In the genomic region with DNA sequence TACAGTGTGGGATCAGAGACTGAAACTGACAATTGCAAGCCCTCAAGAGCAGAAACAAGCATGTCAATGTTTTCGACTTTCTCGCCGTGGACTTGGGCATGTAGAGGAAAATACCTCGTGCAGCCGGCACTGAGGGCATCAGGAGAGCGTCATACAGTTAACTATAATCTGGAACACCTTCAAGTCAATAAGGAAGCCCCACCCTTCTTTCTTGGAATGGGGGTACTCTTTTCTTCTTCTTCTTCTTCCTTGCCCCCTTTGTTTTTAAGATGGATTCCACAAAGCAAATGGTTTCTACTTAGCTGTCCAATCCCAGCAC, we compare ENCODE assay signal across 19 mouse cellular contexts.
DNase-seq lines count a peak whose midpoint lies in the region; ATAC-seq and TF ChIP-seq lines count a peak whose summit lies in the region.
"Had no signal": no experiment of that assay in that cellular context is flagged by ENCODE, and none has a peak within 500 bp of the region (broad histone marks: within the 10 kb centered on the region; RNA-seq: fewer than 3 reads in every experiment).

No protein-coding gene starts in this region.

- TF ChIP-seq EP300 in heart, postnatal 0 days (IDR thresholded peaks at IDR 0.05; ENCODE audit: low read depth) = no peak
- TF ChIP-seq EP300 in lung, postnatal 0 days (IDR thresholded peaks at IDR 0.05) = no peak

- H3K4me1 ChIP-seq in heart, postnatal 0 days (ENCODE audit: control insufficient read depth, insufficient read depth) = peaks cover 13% of the 10 kb centered on the region
- peaks cover 7% of the 10 kb centered on the region; the same call in 1 of the 2 replicates for H3K4me1 ChIP-seq in lung, postnatal 0 days (ENCODE audit: insufficient read depth, low read depth, low read length)
- H3K4me1 ChIP-seq in limb, embryonic 15.5 days = peaks cover 6% of the 10 kb centered on the region
- no peaks in the 10 kb centered on the region for H3K4me1 ChIP-seq in forebrain, embryonic 16.5 days (replicated peaks; ENCODE audit: control insufficient read depth, insufficient read depth, low read length)
- H3K4me1 ChIP-seq: megakaryocyte, embryonic 14.5 days; neural tube, embryonic 15.5 days had no signal

- H3K36me3 ChIP-seq in heart, postnatal 0 days (replicated peaks; ENCODE audit: control insufficient read depth, insufficient read depth, low read length) = no peaks in the 10 kb centered on the region
- H3K36me3 ChIP-seq in lung, postnatal 0 days (ENCODE audit: insufficient read depth, low read length) = no peaks in the 10 kb centered on the region
- H3K36me3 ChIP-seq in limb, embryonic 15.5 days = no peaks in the 10 kb centered on the region
- no peaks in the 10 kb centered on the region for H3K36me3 ChIP-seq in forebrain, embryonic 16.5 days (ENCODE audit: control insufficient read depth, insufficient read depth)
- H3K36me3 ChIP-seq: hindbrain, embryonic 10.5 days; neural tube, embryonic 15.5 days had no signal

- 0 out of 2 replicates have a peak overlapping the region, but pooled peaks have one; percentile 3 for H3K4me2 ChIP-seq in heart, postnatal 0 days (ENCODE audit: low read depth, low read length)
- no peak overlapping the region for H3K4me2 ChIP-seq in lung, postnatal 0 days (replicated peaks; ENCODE audit: low read depth, low read length)
- H3K4me2 ChIP-seq in limb, embryonic 15.5 days = no peak overlapping the region
- H3K4me2 ChIP-seq in forebrain, embryonic 16.5 days (ENCODE audit: low read length) = no peak overlapping the region
- H3K4me2 ChIP-seq: neural tube, embryonic 15.5 days had no signal

- no peak overlapping the region for H3K9ac ChIP-seq in heart, postnatal 0 days (replicated peaks; ENCODE audit: low read depth, low read length)
- no peak overlapping the region for H3K9ac ChIP-seq in lung, postnatal 0 days (replicated peaks; ENCODE audit: low read depth)
- H3K9ac ChIP-seq in limb, embryonic 15.5 days = no peak overlapping the region
- H3K9ac ChIP-seq in forebrain, embryonic 16.5 days (replicated peaks; ENCODE audit: low read depth, low read length) = no peak overlapping the region
- H3K9ac ChIP-seq: neural tube, embryonic 15.5 days had no signal

- no peaks in the 10 kb centered on the region for H3K9me3 ChIP-seq in heart, postnatal 0 days (replicated peaks; ENCODE audit: control insufficient read depth, low read length)
- no peaks in the 10 kb centered on the region for H3K9me3 ChIP-seq in lung, postnatal 0 days (ENCODE audit: low read length)
- no peaks in the 10 kb centered on the region for H3K9me3 ChIP-seq in limb, embryonic 15.5 days
- no peaks in the 10 kb centered on the region for H3K9me3 ChIP-seq in forebrain, embryonic 16.5 days (ENCODE audit: control insufficient read depth, low read length)
- H3K9me3 ChIP-seq: neural tube, embryonic 15.5 days had no signal

- DNase-seq in heart, postnatal 0 days (ENCODE audit: low spot score) = no peak
- DNase-seq in heart, postnatal 4 days = no peak
- DNase-seq in lung, postnatal 0 days (ENCODE audit: low spot score) = no peak
- DNase-seq in lung, adult 18-20 months = no peak
- no peak for DNase-seq in layer of hippocampus, adult 11-12 months (ENCODE audit: low spot score)
- DNase-seq: cerebellum, adult 18-20 months; cerebellum, postnatal 25 days; embryo, embryonic 11 days; gastrocnemius, adult 2 months; kidney, adult 9 months; kidney, postnatal 4 days; liver; thymus, postnatal 25 days had no signal

- 47% methylated on average over 6 of the region's 6 CpGs for WGBS in heart, postnatal 0 days
- 52% methylated on average over 6 of the region's 6 CpGs for WGBS in lung, postnatal 0 days
- 64% methylated on average over 6 of the region's 6 CpGs for WGBS in limb, embryonic 15.5 days
- 94% methylated on average over 6 of the region's 6 CpGs for WGBS in forebrain, embryonic 16.5 days

- H3K4me3 ChIP-seq in heart, postnatal 0 days (ENCODE audit: low read depth, low read length) = no peak overlapping the region
- H3K4me3 ChIP-seq in lung, postnatal 0 days (ENCODE audit: low read depth, low read length) = no peak overlapping the region
- no peak overlapping the region for H3K4me3 ChIP-seq in limb, embryonic 15.5 days
- no peak overlapping the region for H3K4me3 ChIP-seq in forebrain, embryonic 16.5 days (replicated peaks; ENCODE audit: low read length)
- H3K4me3 ChIP-seq: gastrocnemius, adult 2 months; hindbrain, embryonic 10.5 days; megakaryocyte, embryonic 14.5 days; neural tube, embryonic 15.5 days had no signal

- no peaks in the 10 kb centered on the region for H3K27me3 ChIP-seq in heart, postnatal 0 days (ENCODE audit: control insufficient read depth, insufficient read depth, low read length)
- no peaks in the 10 kb centered on the region for H3K27me3 ChIP-seq in lung, postnatal 0 days (replicated peaks; ENCODE audit: insufficient read depth, low read length)
- H3K27me3 ChIP-seq in limb, embryonic 15.5 days = no peaks in the 10 kb centered on the region
- H3K27me3 ChIP-seq in forebrain, embryonic 16.5 days (replicated peaks; ENCODE audit: control insufficient read depth, insufficient read depth, low read length) = no peaks in the 10 kb centered on the region
- H3K27me3 ChIP-seq: megakaryocyte, embryonic 14.5 days; neural tube, embryonic 15.5 days had no signal

- ATAC-seq in heart, postnatal 0 days (ENCODE audit: insufficient read depth, low read depth) = no peak
- no peak for ATAC-seq in lung, postnatal 0 days
- no peak for ATAC-seq in limb, embryonic 15.5 days (ENCODE audit: insufficient number of reproducible peaks, low FRiP score, low TSS enrichment, low read depth)
- no peak for ATAC-seq in forebrain, embryonic 16.5 days
- ATAC-seq: midbrain, embryonic 16.5 days had no signal

- TF ChIP-seq CTCF in heart, postnatal 0 days (IDR thresholded peaks at IDR 0.05; ENCODE audit: low read depth) = no peak
- no peak for TF ChIP-seq CTCF in lung, postnatal 0 days (IDR thresholded peaks at IDR 0.05)

- H3K27ac ChIP-seq in heart, postnatal 0 days (ENCODE audit: low read depth) = no peak overlapping the region
- H3K27ac ChIP-seq in lung, postnatal 0 days (ENCODE audit: low read length) = peak overlapping the region; percentile 2; the same call in 1 of the 2 replicates
- H3K27ac ChIP-seq in limb, embryonic 15.5 days = peak overlapping the region; percentile 43; the same call in 1 of the 2 replicates
- H3K27ac ChIP-seq in forebrain, embryonic 16.5 days (ENCODE audit: low read length) = no peak overlapping the region
- H3K27ac ChIP-seq: gastrocnemius, adult 2 months; hindbrain, embryonic 10.5 days; neural tube, embryonic 15.5 days had no signal

Comparison
In these comparisons a context has a peak if more than half of its experiments do, and no peak if none do; other contexts are left out.
1. H3K27ac ChIP-seq: peak in lung, postnatal 0 days (single experiment) and limb, embryonic 15.5 days (single experiment); none in heart, postnatal 0 days (single experiment) and forebrain, embryonic 16.5 days (single experiment).